Mouse (Mus musculus): ENCODE results near the gene Rab21.

DNA sequence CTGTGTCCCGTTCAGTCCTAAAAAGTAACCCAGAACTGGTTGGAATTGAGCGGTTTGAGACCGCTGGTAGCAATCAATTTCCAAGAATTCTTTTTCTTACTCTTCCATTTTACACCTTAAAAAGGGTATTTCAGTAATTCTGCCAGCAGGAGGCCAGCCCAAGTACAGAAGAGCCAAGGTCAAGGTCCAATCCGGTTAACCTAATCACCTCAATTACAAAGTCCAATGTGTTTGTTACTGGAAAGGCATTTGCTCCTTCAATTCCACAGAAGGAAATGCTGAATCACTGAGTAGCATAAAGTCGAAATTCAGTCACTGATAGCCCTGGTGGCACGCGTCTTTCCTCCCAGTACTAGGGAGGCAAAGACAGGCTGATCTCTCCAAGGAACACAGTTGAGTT is 43.7 kb upstream of the Rab21 start:
- TF ChIP-seq POLR2A (IDR thresholded peaks at IDR 0.05; ENCODE audit: extremely low read depth, insufficient read depth, low read length) (no peak), CTCF (IDR thresholded peaks at IDR 0.05; ENCODE audit: low read depth, low read length) (peak; percentile 29; the same call in 1 of the 2 replicates)

Data from liver, adult 2 months (tissue).